Mouse (Mus musculus) MEL (cell line): ENCODE data around the gene Eva1c.

Experiments
- CHD1 ChIP-seq: IDR thresholded peaks from 2 replicates; pipeline ENCODE4 v1.6.1; 2012; ENCODE audit warnings: low read depth, mild to moderate bottlenecking, inconsistent platforms, low read length, improper control_type of control experiment
- CHD2 ChIP-seq: IDR thresholded peaks from 2 replicates; pipeline ENCODE4 v1.6.1; 2011; ENCODE audit warnings: low read length, improper control_type of control experiment
- CTCF ChIP-seq, 3 experiments: IDR thresholded peaks in 2 of 3; conservative IDR thresholded peaks in 1 of 3; 2 replicates each; pipeline ENCODE4 v1.5.1; 2011 to 2012; ENCODE audit warnings: low read length in 3 of 3, low read depth in 2 of 3, mild to moderate bottlenecking in 2 of 3, improper control_type of control experiment in 1 of 3, inconsistent platforms in 1 of 3, mixed read lengths in 1 of 3, moderate library complexity in 1 of 3; ENCODE audit not compliant: control insufficient read depth in 1 of 3, insufficient read depth in 1 of 3, poor library complexity in 1 of 3, severe bottlenecking in 1 of 3
- E2F4 ChIP-seq: IDR thresholded peaks from 2 replicates; pipeline ENCODE4 v1.6.1; 2011; ENCODE audit warnings: low read depth, low read length, improper control_type of control experiment, borderline replicate concordance
- ETS1 ChIP-seq: IDR thresholded peaks from 2 replicates; pipeline ENCODE4 v1.6.1; 2012; ENCODE audit warnings: low read depth, mild to moderate bottlenecking, inconsistent platforms, low read length, improper control_type of control experiment, moderate library complexity
- GATA1 ChIP-seq: IDR thresholded peaks from 2 replicates; pipeline ENCODE4 v1.6.1; 2011; ENCODE audit warnings: low read depth, low read length, improper control_type of control experiment
- HCFC1 ChIP-seq: IDR thresholded peaks from 2 replicates; pipeline ENCODE4 v1.6.1; 2012; ENCODE audit warnings: low read depth, mild to moderate bottlenecking, inconsistent platforms, low read length, improper control_type of control experiment, moderate library complexity
- KAT2A ChIP-seq: conservative IDR thresholded peaks from 2 replicates; pipeline ENCODE4 v1.6.1; 2012; ENCODE audit warnings: low read depth, low read length, improper control_type of control experiment, inconsistent platforms
- MAX ChIP-seq: IDR thresholded peaks from 2 replicates; pipeline ENCODE4 v1.6.1; 2011; ENCODE audit warnings: low read length, improper control_type of control experiment
- MXI1 ChIP-seq: IDR thresholded peaks from 2 replicates; pipeline ENCODE4 v1.6.1; 2011; ENCODE audit warnings: mild to moderate bottlenecking, low read depth, low read length, improper control_type of control experiment
- POLR2A ChIP-seq, 2 experiments: IDR thresholded peaks; 2 replicates each; pipeline ENCODE4 v1.6.1; 2011 to 2012; ENCODE audit warnings: low read length in 2 of 2, mild to moderate bottlenecking in 2 of 2, control low read depth in 1 of 2, improper control_type of control experiment in 1 of 2, low read depth in 1 of 2, moderate library complexity in 1 of 2; ENCODE audit not compliant: control insufficient read depth in 1 of 2, insufficient read depth in 1 of 2, poor library complexity in 1 of 2
- RAD21 ChIP-seq: IDR thresholded peaks from 2 replicates; pipeline ENCODE4 v1.6.1; 2011; ENCODE audit warnings: mild to moderate bottlenecking, low read depth, low read length, improper control_type of control experiment
- SIN3A ChIP-seq: IDR thresholded peaks from 2 replicates; pipeline ENCODE4 v1.6.1; 2012; ENCODE audit warnings: low read length, improper control_type of control experiment, inconsistent platforms
- ZC3H11A ChIP-seq: IDR thresholded peaks from 2 replicates; pipeline ENCODE4 v1.6.1; 2012; ENCODE audit warnings: low read depth, mild to moderate bottlenecking, inconsistent platforms, low read length, improper control_type of control experiment

DNA sequence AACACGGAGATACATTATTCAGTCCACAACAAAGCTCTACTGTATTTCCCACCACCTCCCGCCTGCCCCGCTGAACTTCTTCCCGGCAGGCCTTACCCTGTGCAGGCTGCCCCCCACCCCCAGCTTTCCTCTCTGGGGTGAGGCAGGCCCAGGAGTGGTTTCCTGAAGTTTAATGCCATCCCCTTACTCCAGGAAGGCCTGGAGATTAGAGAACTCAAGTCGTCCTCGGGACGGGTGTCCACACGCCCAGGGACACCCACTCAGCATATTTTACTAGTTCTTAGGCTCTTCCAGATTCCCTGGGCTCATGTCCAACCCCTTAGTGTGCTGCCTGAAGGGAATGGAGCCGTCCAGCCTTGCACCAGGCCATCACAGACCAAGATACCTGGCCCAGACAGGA is 39.1 kb downstream of the Eva1c start:
- TF ChIP-seq SIN3A (no peak), ETS1 (no peak), MXI1 (no peak), POLR2A (IDR thresholded peaks at IDR 0.05; ENCODE audit: control insufficient read depth in 1 of 2, insufficient read depth in 1 of 2, low read depth in 1 of 2, low read length in 2 of 2, poor library complexity in 1 of 2) (no peak), MAX (no peak), CTCF (IDR thresholded peaks at IDR 0.05 in 2 of 3, conservative IDR thresholded peaks at IDR 0.05 in 1 of 3; ENCODE audit: control insufficient read depth in 1 of 3, insufficient read depth in 1 of 3, low read depth in 2 of 3, low read length in 3 of 3, poor library complexity in 1 of 3, severe bottlenecking in 1 of 3) (no peak), E2F4 (no peak), RAD21 (no peak), CHD1 (no peak), KAT2A (no peak), ZC3H11A (no peak), HCFC1 (no peak), CHD2 (no peak), GATA1 (no peak)
